In genomic region chr4:155397511-155398221, GRCm38 (mm10) we compare ENCODE assay signal across 8 mouse cellular contexts. TPM values are rescaled to one million over a fixed set of nuclear protein-coding genes. Genes with fewer than 3 reads are reported as not detected.
DNase-seq lines count a peak whose midpoint lies in the region; ATAC-seq lines count a peak whose summit lies in the region.

Gabrd (minus strand) TSS chr4:155398112.

- no peak within 1 kb of the TSS for H3K9ac ChIP-seq in embryonic facial prominence, embryonic 13.5 days
- H3K9ac ChIP-seq in lung, embryonic 16.5 days (ENCODE audit: low read length), result no peak within 1 kb of the TSS

- peaks cover 10% of the 10 kb centered on the region; the same call in 1 of the 2 replicates for H3K4me1 ChIP-seq in embryonic facial prominence, embryonic 13.5 days
- H3K4me1 ChIP-seq in lung, embryonic 16.5 days (replicated peaks; ENCODE audit: control insufficient read depth, insufficient read depth, low read length), result peaks cover 6% of the 10 kb centered on the region

- peak within 1 kb of the TSS; percentile 43 for H3K4me3 ChIP-seq in embryonic facial prominence, embryonic 13.5 days
- peak within 1 kb of the TSS; percentile 39 for H3K4me3 ChIP-seq in lung, embryonic 16.5 days (ENCODE audit: low read length)

- H3K9me3 ChIP-seq in embryonic facial prominence, embryonic 13.5 days, result no peaks in the 10 kb centered on the region
- H3K9me3 ChIP-seq in lung, embryonic 16.5 days (ENCODE audit: control insufficient read depth, low read length), result no peaks in the 10 kb centered on the region

- intact Hi-C loops in heart, postnatal 10 days (cut with DNase I), result no loop called here

- ATAC-seq in embryonic facial prominence, embryonic 13.5 days (ENCODE audit: insufficient number of reproducible peaks, insufficient read depth, low FRiP score, low TSS enrichment, low read depth), result no peak
- peak; percentile 67; the same call in 1 of the 2 replicates for ATAC-seq in lung, embryonic 16.5 days (ENCODE audit: low read depth)

- peak; percentile 31 for DNase-seq in CD4-positive, CD25-positive, alpha-beta regulatory T cell, adult 2 months (ENCODE audit: low read depth, low spot score)
- DNase-seq in adrenal gland, postnatal 25 days, result peak; percentile 73
- DNase-seq in heart, postnatal 10 days, result peak; percentile 70 to 81
- DNase-seq in kidney, postnatal 4 days, result peak; percentile 89
- peak; percentile 62 for DNase-seq in retina, postnatal 1 day
- DNase-seq in spleen, adult 12 weeks (ENCODE audit: low spot score), result no peak

- no peaks in the 10 kb centered on the region for H3K36me3 ChIP-seq in embryonic facial prominence, embryonic 13.5 days
- H3K36me3 ChIP-seq in lung, embryonic 16.5 days (ENCODE audit: control insufficient read depth, insufficient read depth, low read length), result no peaks in the 10 kb centered on the region

- 1% methylated on average over 56 of the region's 57 CpGs for WGBS in embryonic facial prominence, embryonic 13.5 days
- WGBS in lung, embryonic 16.5 days, result 1% methylated on average over 48 of the region's 57 CpGs

- H3K27ac ChIP-seq in embryonic facial prominence, embryonic 13.5 days, result no peak within 1 kb of the TSS
- H3K27ac ChIP-seq in lung, embryonic 16.5 days (ENCODE audit: low read length), result no peak within 1 kb of the TSS

- peak within 1 kb of the TSS; percentile 91 for H3K4me2 ChIP-seq in embryonic facial prominence, embryonic 13.5 days
- peak within 1 kb of the TSS; percentile 64 for H3K4me2 ChIP-seq in lung, embryonic 16.5 days (ENCODE audit: low read depth, low read length)

- H3K27me3 ChIP-seq in embryonic facial prominence, embryonic 13.5 days, result peaks cover 50% of the 10 kb centered on the region
- H3K27me3 ChIP-seq in lung, embryonic 16.5 days (ENCODE audit: control insufficient read depth, insufficient read depth, low read depth, low read length), result peaks cover 9% of the 10 kb centered on the region

RNA-seq across cellular contexts. Expression of gene Gabrd, which starts in this region (rescaled TPM):
- total RNA-seq in adrenal gland, postnatal 25 days (2021), result not detected in 2 replicates
- not detected in 2 replicates for polyA plus RNA-seq in embryonic facial prominence, embryonic 13.5 days (2015; fragmentation: Nextera tagmentation; extraction: Ambion mirVana)
- total RNA-seq in heart, postnatal 10 days (2021), result not detected
- 0.08 and 0.16 TPM in 2 replicates for polyA plus RNA-seq in lung, embryonic 16.5 days (2015; fragmentation: Nextera tagmentation; extraction: Ambion mirVana)

Comparison
In these comparisons a context has a peak if more than half of its experiments do, and no peak if none do; other contexts are left out.
1. Peak in DNase-seq in adrenal gland, postnatal 25 days; RNA of the gene not detected or under 1 TPM.
2. Peak in DNase-seq in heart, postnatal 10 days; RNA of the gene not detected or under 1 TPM.
3. Peak in ATAC-seq, H3K4me3 ChIP-seq and H3K4me2 ChIP-seq in lung, embryonic 16.5 days; RNA of the gene not detected or under 1 TPM.